Mouse (Mus musculus): Measurements from ENCODE around the gene Lpar5. TPM values are rescaled to one million over a fixed set of nuclear protein-coding genes. Genes with fewer than 3 reads are reported as not detected.
A peak's percentile ranks its signal among the peaks of the same experiment; 100 is the strongest.

Lpar5 gene
- polyA plus RNA-seq, 1 experiment from 2014 or later, result 0.31 TPM

DNA sequence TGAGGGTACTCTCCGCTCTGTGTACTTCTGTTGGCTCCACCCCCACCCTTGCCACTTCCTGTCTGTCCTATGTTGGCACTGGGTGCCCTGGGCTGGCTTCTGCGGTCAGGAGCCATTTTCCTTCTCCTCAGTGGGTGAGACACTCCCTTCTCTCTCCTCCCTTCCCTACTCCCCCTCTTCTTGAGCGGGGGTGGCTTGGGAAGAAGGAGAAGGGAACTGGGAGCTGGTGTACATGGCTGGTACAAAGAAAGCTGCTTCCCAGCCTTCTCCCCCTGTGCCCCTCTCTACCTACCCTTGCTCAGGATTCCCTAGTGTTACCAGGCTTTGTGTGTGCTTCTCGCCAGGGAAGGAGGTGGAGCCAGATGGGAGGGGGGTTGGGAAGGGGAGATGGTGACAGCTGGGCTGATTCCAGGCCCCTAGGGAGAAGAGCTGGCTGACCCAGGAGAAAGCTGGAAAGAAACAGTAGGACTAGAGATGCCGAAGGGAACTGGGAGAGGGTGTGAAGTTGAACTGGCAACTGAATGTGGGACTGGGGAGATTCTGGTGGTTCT, 31.8 kb downstream of the Lpar5 start:
- WGBS, result 51% methylated on average over 5 of the region's 5 CpGs
- H3K36me3 ChIP-seq (replicated peaks), result peaks cover 60% of the 10 kb centered on the region
- ATAC-seq (ENCODE audit: low FRiP score), result no peak
- no peaks in the 10 kb centered on the region for H3K9me3 ChIP-seq
- H3K4me3 ChIP-seq (replicated peaks), result peak overlapping the region; percentile 98
- H3K27me3 ChIP-seq, result no peaks in the 10 kb centered on the region
- H3K4me1 ChIP-seq, result peaks cover 40% of the 10 kb centered on the region
- H3K4me2 ChIP-seq, result peak overlapping the region; percentile 95
- peak overlapping the region; percentile 57 for H3K9ac ChIP-seq
- H3K27ac ChIP-seq, result peak overlapping the region; percentile 91

DNA sequence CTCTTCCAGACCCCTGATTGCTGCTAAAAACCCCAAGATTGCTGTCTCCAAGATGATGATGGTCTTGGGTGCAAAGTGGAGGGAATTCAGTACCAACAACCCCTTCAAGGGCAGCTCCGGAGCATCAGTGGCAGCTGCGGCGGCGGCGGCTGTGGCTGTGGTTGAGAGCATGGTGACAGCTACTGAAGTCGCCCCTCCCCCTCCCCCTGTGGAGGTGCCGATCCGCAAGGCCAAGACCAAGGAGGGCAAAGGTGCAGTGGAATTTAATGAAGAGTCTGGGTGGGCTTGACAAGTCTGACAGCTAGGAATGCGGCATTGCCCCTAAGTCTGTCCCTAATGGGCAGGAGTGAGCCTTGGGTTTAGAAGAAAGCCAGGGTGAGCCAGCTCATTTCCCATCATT, 33.7 kb downstream of the Lpar5 start:
- Histone ChIP-seq H3K27ac (no peak overlapping the region), H3K4me1 (peaks cover 33% of the 10 kb centered on the region), H3K4me2 (no peak overlapping the region), H3K9ac (no peak overlapping the region), H3K36me3 (replicated peaks) (peaks cover 80% of the 10 kb centered on the region), H3K9me3 (no peaks in the 10 kb centered on the region), H3K4me3 (replicated peaks) (no peak overlapping the region), H3K27me3 (no peaks in the 10 kb centered on the region)
- ATAC-seq (ENCODE audit: low FRiP score), result no peak
- 94% methylated on average over 9 of the region's 9 CpGs for WGBS

DNA sequence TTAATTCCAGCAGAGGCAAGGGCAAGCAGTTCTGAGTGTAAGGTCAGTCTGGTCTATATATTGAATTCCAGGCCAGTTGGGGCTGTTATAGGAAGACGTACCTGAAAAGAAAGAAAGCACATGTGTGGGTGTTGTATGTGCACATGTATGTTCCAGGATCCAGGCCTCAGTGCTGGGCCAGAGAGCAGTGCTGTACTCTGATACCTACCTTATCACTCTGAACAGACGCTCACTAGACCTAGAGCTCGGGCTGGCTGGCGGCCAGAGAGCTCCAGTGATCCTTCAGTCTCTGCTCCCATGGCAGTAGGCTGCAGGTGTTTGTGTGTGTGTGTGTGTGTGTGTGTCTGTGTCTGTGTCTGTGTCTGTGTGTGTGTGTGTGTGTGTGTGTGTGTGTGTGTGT, 36.5 kb downstream of the Lpar5 start:
- Histone ChIP-seq H3K27ac (no peak overlapping the region), H3K4me1 (peaks cover 15% of the 10 kb centered on the region), H3K9me3 (no peaks in the 10 kb centered on the region), H3K27me3 (no peaks in the 10 kb centered on the region), H3K4me3 (replicated peaks) (no peak overlapping the region), H3K36me3 (replicated peaks) (peaks cover 95% of the 10 kb centered on the region), H3K4me2 (no peak overlapping the region), H3K9ac (no peak overlapping the region)
- ATAC-seq (ENCODE audit: low FRiP score), result no peak
- WGBS, result 91% methylated on average over 4 of the region's 4 CpGs

DNA sequence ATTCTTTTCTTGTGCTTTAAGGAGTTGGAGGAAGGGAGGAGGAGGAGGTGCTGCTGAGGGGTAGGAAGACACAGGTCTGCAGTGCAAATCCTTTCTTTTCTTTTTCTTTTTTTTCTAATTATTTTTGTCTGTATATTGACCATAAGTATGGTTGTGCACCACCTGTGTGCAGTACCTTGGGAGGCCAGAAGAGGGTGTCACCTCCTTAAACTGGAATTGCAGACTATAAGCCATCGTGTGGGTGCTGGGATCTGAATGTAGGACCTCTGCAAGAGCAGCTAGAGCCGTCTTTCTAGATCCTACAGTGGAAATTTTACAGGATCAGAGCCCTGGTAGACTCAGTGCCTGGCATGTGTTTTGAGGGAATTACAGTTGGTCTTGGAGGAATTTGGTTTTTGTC, 40.0 kb downstream of the Lpar5 start:
- H3K27me3 ChIP-seq, result no peaks in the 10 kb centered on the region
- 95% methylated on average over 2 of the region's 2 CpGs for WGBS
- no peak for ATAC-seq (ENCODE audit: low FRiP score)
- no peak overlapping the region for H3K27ac ChIP-seq
- H3K4me2 ChIP-seq, result no peak overlapping the region
- no peaks in the 10 kb centered on the region for H3K9me3 ChIP-seq
- H3K4me1 ChIP-seq, result no peaks in the 10 kb centered on the region
- H3K4me3 ChIP-seq (replicated peaks), result no peak overlapping the region
- H3K9ac ChIP-seq, result no peak overlapping the region
- peaks cover 95% of the 10 kb centered on the region for H3K36me3 ChIP-seq (replicated peaks)

DNA sequence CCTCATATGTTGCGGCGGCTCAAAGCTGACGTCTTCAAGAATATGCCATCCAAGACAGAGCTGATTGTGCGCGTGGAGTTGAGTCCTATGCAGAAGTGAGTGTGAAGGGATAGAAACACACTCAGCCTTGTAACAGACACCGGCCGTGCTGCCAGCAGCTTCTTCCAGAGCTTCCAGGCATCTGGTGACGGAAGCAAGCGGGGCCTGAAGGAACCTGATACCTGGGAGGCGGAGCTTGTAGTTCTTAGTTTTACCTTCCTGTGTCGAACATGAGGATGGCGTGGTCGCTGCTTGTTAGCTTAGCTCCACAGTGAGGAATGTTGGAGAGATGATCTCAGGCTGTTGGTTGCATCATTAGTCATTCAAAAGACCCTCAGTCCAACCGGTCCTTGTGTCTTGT, 41.7 kb downstream of the Lpar5 start:
- Histone ChIP-seq H3K4me2 (no peak overlapping the region), H3K9ac (no peak overlapping the region), H3K27me3 (no peaks in the 10 kb centered on the region), H3K9me3 (no peaks in the 10 kb centered on the region), H3K36me3 (replicated peaks) (peaks cover 100% of the 10 kb centered on the region), H3K27ac (no peak overlapping the region), H3K4me1 (no peaks in the 10 kb centered on the region), H3K4me3 (replicated peaks) (no peak overlapping the region)
- WGBS, result 91% methylated on average over 14 of the region's 14 CpGs
- ATAC-seq (ENCODE audit: low FRiP score), result no peak

DNA sequence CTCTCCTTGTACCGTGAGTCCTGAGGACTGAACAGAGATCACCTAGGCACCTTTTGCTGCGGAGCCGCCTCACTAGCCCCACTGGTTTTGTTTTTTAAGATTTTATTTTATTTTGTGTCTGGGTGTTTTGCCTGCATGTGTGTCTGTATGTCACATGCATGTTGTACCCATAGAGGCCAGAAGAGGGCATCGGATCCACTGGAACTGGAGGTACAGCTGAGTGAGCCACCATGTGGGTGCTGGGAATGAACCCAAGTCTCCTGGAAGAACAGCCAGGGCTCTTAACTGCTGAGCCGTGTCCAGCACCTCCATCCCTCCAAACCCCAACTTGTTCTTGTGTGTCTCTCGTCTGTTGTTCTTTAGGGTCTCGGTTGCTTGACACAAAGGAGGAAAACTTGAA, 43.2 kb downstream of the Lpar5 start:
- no peak overlapping the region for H3K27ac ChIP-seq
- peaks cover 96% of the 10 kb centered on the region for H3K36me3 ChIP-seq (replicated peaks)
- no peak overlapping the region for H3K4me3 ChIP-seq (replicated peaks)
- no peak overlapping the region for H3K4me2 ChIP-seq
- no peak overlapping the region for H3K9ac ChIP-seq
- H3K9me3 ChIP-seq, result no peaks in the 10 kb centered on the region
- no peaks in the 10 kb centered on the region for H3K4me1 ChIP-seq
- H3K27me3 ChIP-seq, result no peaks in the 10 kb centered on the region
- WGBS, result 97% methylated on average over 7 of the region's 7 CpGs
- ATAC-seq (ENCODE audit: low FRiP score), result no peak

DNA sequence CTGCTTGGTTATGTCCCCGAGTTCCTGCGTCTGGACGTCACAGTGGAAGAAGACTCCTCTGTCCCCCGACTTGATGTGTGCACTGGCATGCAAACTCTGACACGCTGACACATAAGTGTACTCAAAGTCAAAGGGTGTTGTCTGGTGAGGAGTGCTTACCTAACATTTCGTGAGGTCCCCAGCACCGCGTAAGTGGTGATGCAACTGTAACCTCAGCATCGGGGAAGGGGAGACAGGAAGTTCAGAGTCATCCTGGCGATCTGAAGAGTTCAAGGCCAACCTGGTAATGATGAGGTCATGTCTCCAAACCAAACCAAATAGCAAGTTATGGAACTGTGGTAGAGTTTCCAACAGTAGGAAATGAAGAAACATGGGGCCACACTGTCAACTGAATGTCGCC, 44.8 kb downstream of the Lpar5 start:
- peaks cover 96% of the 10 kb centered on the region for H3K36me3 ChIP-seq (replicated peaks)
- H3K4me1 ChIP-seq, result no peaks in the 10 kb centered on the region
- H3K27me3 ChIP-seq, result no peaks in the 10 kb centered on the region
- H3K4me3 ChIP-seq (replicated peaks), result no peak overlapping the region
- no peak overlapping the region for H3K9ac ChIP-seq
- ATAC-seq (ENCODE audit: low FRiP score), result no peak
- 95% methylated on average over 11 of the region's 11 CpGs for WGBS
- H3K4me2 ChIP-seq, result no peak overlapping the region
- H3K9me3 ChIP-seq, result no peaks in the 10 kb centered on the region
- H3K27ac ChIP-seq, result no peak overlapping the region

DNA sequence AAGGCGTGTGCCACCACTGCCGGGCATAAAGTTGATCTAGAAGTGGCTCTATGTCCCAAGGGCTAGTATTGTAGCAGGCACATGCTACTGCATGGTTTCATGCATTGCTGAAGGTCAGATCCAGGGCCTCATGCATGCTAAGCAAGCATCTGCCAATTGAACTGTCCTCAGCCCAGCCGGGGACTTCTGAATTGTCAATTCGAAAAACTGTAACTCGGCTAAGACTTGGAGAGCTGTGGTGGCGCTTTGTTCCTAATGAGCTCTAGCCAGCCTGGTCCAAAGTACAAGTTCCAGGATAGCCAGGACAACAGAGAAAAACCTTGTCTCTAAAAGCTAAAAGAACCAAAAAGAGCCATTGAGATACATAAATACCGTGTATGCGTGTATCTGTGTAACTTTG, 51.7 kb downstream of the Lpar5 start:
- Histone ChIP-seq H3K4me2 (no peak overlapping the region), H3K27me3 (no peaks in the 10 kb centered on the region), H3K36me3 (replicated peaks) (peaks cover 93% of the 10 kb centered on the region), H3K4me1 (no peaks in the 10 kb centered on the region), H3K9ac (no peak overlapping the region), H3K4me3 (replicated peaks) (no peak overlapping the region), H3K27ac (no peak overlapping the region), H3K9me3 (no peaks in the 10 kb centered on the region)
- 95% methylated on average over 8 of the region's 8 CpGs for WGBS
- no peak for ATAC-seq (ENCODE audit: low FRiP score)

DNA sequence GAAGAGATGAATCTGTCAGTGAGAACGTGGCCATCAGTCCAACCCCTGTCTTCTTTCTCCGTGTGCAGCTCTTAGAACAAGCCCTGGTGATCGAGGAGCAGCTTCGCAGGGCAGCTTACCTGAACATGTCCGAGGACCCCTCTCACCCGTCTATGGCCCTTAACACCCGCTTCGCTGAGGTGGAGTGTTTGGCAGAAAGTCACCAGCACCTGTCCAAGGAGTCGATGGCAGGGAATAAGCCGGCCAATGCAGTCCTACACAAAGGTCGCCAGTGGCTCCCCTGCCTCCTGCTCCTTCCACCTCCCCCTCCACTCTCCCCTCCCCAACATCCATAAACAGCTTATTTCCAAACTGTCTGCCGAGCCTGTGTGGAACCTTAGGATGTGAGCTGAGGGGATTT, 61.0 kb downstream of the Lpar5 start:
- Histone ChIP-seq H3K9ac (no peak overlapping the region), H3K9me3 (no peaks in the 10 kb centered on the region), H3K36me3 (replicated peaks) (peaks cover 71% of the 10 kb centered on the region), H3K4me2 (no peak overlapping the region), H3K4me1 (peaks cover 18% of the 10 kb centered on the region), H3K4me3 (replicated peaks) (no peak overlapping the region), H3K27me3 (no peaks in the 10 kb centered on the region), H3K27ac (no peak overlapping the region)
- 93% methylated on average over 12 of the region's 12 CpGs for WGBS
- ATAC-seq (ENCODE audit: low FRiP score), result no peak

DNA sequence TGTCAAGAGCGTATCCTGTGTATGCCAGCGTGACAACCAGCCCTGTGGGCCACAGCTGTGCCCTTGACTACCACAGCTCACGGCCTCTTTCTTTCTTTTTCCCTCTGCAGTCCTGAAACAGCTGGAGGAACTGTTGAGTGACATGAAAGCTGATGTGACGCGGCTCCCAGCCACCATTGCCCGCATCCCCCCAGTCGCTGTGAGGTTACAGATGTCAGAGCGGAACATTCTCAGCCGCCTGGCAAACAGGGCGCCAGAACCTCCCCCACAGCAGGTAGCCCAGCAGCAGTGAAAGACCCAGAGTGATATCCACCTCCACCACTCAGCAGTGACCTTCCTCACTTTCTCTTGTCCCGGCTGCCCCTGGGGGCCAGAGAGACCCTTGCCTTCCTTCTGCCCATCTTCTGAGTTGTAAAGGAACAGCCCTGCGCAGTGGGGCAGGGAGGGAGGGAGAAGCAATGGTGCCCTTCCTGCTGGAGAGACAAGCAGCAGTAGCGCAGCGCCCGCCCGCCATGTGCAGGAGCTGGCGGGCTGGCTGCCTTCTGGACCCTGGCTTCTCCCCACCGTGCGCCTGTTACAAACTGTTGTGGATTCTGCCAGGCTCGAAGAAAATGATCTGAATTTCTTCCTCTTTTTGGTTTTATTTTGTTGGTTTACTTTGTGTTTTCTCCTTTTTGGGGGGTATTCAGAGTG, 62.1 kb downstream of the Lpar5 start:
- no peak overlapping the region for H3K4me3 ChIP-seq (replicated peaks)
- H3K27me3 ChIP-seq, result no peaks in the 10 kb centered on the region
- H3K36me3 ChIP-seq (replicated peaks), result peaks cover 70% of the 10 kb centered on the region
- no peak overlapping the region for H3K27ac ChIP-seq
- H3K4me1 ChIP-seq, result peaks cover 18% of the 10 kb centered on the region
- H3K9ac ChIP-seq, result no peak overlapping the region
- 91% methylated on average over 20 of the region's 20 CpGs for WGBS
- H3K4me2 ChIP-seq, result no peak overlapping the region
- H3K9me3 ChIP-seq, result no peaks in the 10 kb centered on the region
- no peak for ATAC-seq (ENCODE audit: low FRiP score)

DNA sequence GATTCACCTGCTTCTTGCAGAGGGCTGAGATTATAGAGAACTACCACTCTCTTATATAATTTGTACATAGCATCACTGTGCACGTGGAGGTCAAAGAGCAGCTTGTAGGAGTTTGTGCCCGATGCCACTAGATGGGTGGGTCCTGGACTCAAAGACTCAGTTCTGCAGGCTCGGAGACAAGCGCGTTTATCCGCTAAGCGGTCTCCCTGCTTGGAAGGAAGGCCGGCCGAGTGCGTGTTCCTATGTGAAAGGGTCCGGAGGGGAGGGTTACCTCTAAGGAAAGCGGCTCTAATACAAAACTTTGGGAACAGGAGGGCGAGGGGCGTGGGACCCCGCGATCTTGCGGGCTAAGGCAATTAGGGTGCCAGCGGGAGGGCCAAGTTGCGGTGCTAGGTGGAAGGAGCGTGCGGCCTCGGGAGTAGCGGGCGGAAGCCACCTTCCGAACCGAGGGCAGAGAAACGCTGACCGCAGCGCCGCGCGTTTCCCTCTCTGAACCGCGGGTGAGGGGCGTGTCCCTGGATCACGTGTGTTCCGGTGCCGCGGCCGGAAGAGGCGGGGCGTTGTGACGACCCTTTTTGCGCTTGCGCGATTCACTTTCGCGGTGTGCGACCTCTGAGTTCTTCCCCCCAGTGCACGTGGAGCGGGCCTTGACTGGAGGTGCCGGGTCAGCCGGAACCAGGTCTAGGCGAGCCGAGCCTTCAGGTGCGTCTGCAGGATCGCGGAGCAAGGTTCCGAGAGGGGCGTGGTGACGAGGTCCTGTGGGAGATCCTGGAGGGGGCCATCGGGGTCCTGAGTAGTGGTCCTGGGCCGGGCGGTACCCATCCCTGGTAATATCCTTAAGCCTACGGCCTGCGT, 63.8 kb downstream of the Lpar5 start, which contains the start of gene Nop2:
Nop2 (plus strand) TSS at position 608 of the 855 bp plus-strand sequence.
- no peaks in the 10 kb centered on the region for H3K9me3 ChIP-seq
- peaks cover 18% of the 10 kb centered on the region for H3K4me1 ChIP-seq
- no peaks in the 10 kb centered on the region for H3K27me3 ChIP-seq
- under 1% methylated on average over 64 of the region's 66 CpGs for WGBS
- peaks cover 73% of the 10 kb centered on the region for H3K36me3 ChIP-seq (replicated peaks)
- H3K4me3 ChIP-seq (replicated peaks), result peak within 1 kb of the TSS; percentile 88
- H3K27ac ChIP-seq, result peak within 1 kb of the TSS; percentile 90
- ATAC-seq (ENCODE audit: low FRiP score), result peak; percentile 92
- H3K4me2 ChIP-seq, result peak within 1 kb of the TSS; percentile 86
- peak within 1 kb of the TSS; percentile 80 for H3K9ac ChIP-seq
